In the genomic region with DNA sequence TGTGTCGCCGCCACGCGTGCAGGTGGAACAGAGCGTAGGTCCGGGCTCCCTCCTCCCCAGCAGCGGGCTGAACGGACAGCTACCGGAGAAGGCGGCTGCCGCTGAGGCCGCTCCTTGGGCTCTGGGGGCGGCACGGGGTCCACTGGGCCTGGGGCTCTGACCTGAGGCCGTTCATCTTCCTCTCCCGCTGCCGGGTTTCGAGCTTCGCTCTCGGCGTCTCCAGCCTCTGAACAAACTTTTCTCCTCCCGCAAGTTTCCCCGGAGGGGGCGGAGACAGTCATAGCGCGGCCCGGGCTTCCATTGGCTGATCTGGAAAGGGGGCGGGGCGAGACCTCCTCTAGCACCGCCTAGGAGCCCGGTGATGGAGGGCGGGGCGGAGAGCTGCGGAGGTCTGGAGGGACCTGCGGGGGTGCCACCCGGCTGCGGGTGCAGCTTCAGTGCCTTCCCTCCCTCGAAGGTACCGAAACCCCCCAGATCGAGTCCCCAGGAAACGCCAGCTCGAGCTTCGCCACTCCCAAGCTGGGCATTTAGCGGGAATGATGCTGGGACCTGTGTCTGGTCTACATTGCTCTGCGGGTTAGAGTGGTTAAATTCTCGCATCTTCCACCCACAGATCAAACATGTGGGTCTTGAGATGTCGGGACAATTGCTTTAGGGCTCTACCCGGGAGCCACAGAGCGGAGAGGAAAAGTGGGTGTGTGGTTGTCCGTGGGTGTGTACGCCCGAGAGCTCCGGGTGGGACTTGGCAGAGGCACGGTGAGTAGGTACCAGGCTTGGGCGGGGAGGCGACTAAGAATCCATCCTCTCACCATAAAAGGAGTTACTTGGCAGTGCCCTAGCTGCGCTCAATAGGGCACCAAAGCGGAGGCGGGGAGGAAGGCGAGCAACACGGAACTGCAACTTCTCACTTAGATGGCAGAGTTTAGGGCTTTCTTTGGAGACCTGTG, we compare ENCODE assay signal across 7 mouse cellular contexts. TPM values are rescaled to one million over a fixed set of nuclear protein-coding genes. Genes with fewer than 3 reads are reported as not detected.
A peak's percentile ranks its signal among the peaks of the same experiment; 100 is the strongest.
DNase-seq lines count a peak whose midpoint lies in the region; ATAC-seq lines count a peak whose summit lies in the region.

A gene (minus strand): TSS at position 229 of the 947 bp plus-strand sequence.

- no peaks in the 10 kb centered on the region for H3K9me3 ChIP-seq in midbrain, embryonic 10.5 days (replicated peaks)

- intact Hi-C loops in gastrocnemius, postnatal 14 days (cut with DNase I; ENCODE audit: low total_unique reads), result no loop called here
- intact Hi-C loops in left cerebral cortex, postnatal 36 days (cut with DNase I), result no loop called here

- peaks cover 40% of the 10 kb centered on the region for H3K4me1 ChIP-seq in midbrain, embryonic 10.5 days

- peak; percentile 93 for DNase-seq in adrenal gland, adult 2 months
- peak; percentile 96 for DNase-seq in embryo, embryonic 10.5 days (ENCODE audit: low spot score)
- peak; percentile 94 for DNase-seq in gastrocnemius, postnatal 14 days
- peak; percentile 73 to 79 for DNase-seq in left cerebral cortex, postnatal 36 days (ENCODE audit: low spot score in 2 of 2)
- peak; percentile 89 for DNase-seq in midbrain, embryonic 10.5 days (ENCODE audit: low spot score)
- DNase-seq in right cerebral cortex, postnatal 4 days, result peak; percentile 88

- H3K4me3 ChIP-seq in midbrain, embryonic 10.5 days, result peak within 1 kb of the TSS; percentile 66

- no peaks in the 10 kb centered on the region for H3K36me3 ChIP-seq in midbrain, embryonic 10.5 days

- H3K27ac ChIP-seq in midbrain, embryonic 10.5 days (replicated peaks), result no peak within 1 kb of the TSS

- peaks cover 79% of the 10 kb centered on the region for H3K27me3 ChIP-seq in midbrain, embryonic 10.5 days (ENCODE audit: low read depth, poor library complexity, severe bottlenecking)

- peak; percentile 79 for ATAC-seq in inflammation-experienced regulatory T-cells, adult 6 months

- WGBS in midbrain, embryonic 10.5 days, result 1% methylated on average over 61 of the region's 61 CpGs

RNA-seq across cellular contexts. Expression of the gene that starts here (rescaled TPM):
- 1 to 10 TPM; 1.2 to 1.3 TPM for total RNA-seq in adrenal gland, adult 2 months (2021)
- 4.4 and 5.5 TPM in 2 replicates for polyA plus RNA-seq in adrenal gland, adult 2 months (2012; rRNA removed)
- total RNA-seq in gastrocnemius, postnatal 14 days (2021), result 1 to 10 TPM; 1.3 TPM
- polyA plus RNA-seq in inflammation-experienced regulatory T-cells, adult 6 months (2017; shearing (Covaris generic)), result 10 to 100 TPM; 25.0 to 27.1 (median 26.3) TPM
- 1 to 10 TPM in 1 of 2 experiments, under 1 TPM in 1; 0.82 to 1.1 TPM for total RNA-seq in left cerebral cortex, postnatal 36 days (2021)
- polyA plus RNA-seq in midbrain, embryonic 10.5 days (2016; fragmentation: Nextera tagmentation; extraction: Ambion mirVana), result 0.84 and 0.94 TPM in 2 replicates

Comparison
In these comparisons a context has a peak if more than half of its experiments do, and no peak if none do; other contexts are left out.
1. Peak in DNase-seq and H3K4me3 ChIP-seq in midbrain, embryonic 10.5 days; RNA of the gene not detected or under 1 TPM.